Mouse (Mus musculus) liver, postnatal 0 days (tissue): ENCODE data around the gene Slc39a13.

Experiments used
- CTCF ChIP-seq: sonication (generic); IDR thresholded peaks from 2 replicates; pipeline ENCODE4 v1.5.1; 2016; ENCODE audit warnings: antibody characterized with exemption, low read depth
- EP300 ChIP-seq: IDR thresholded peaks from 2 replicates; pipeline ENCODE4 v1.6.1; 2016; ENCODE audit warnings: antibody characterized with exemption, low read depth, mild to moderate bottlenecking

- no peak for TF ChIP-seq CTCF
- TF ChIP-seq EP300 = no peak
Measured at GRCm38 (mm10) chr2:91079026-91079384, 8.8 kb upstream of the Slc39a13 start.
